Comparison of ENCODE assay signal across 13 mouse cellular contexts in genomic region chr6:8299066-8299863, GRCm38 (mm10). TPM values are rescaled to one million over a fixed set of nuclear protein-coding genes. Genes with fewer than 3 reads are reported as not detected.
DNase-seq lines count a peak whose midpoint lies in the region; ATAC-seq lines count a peak whose summit lies in the region.
"Had no signal": no experiment of that assay in that cellular context is flagged by ENCODE, and none has a peak within 500 bp of the region (broad histone marks: within the 10 kb centered on the region; RNA-seq: fewer than 3 reads in every experiment).

No protein-coding gene starts in this region.

- no peak overlapping the region for H3K4me2 ChIP-seq in hindbrain, embryonic 14.5 days (replicated peaks)
- no peak overlapping the region for H3K4me2 ChIP-seq in hindbrain, embryonic 12.5 days (replicated peaks)
- H3K4me2 ChIP-seq in forebrain, embryonic 14.5 days (ENCODE audit: low read length), result no peak overlapping the region
- H3K4me2 ChIP-seq: embryonic facial prominence, embryonic 13.5 days; heart, embryonic 12.5 days had no signal

- H3K27ac ChIP-seq in hindbrain, embryonic 14.5 days, result no peak overlapping the region
- no peak overlapping the region for H3K27ac ChIP-seq in hindbrain, embryonic 12.5 days
- H3K27ac ChIP-seq in forebrain, embryonic 14.5 days (ENCODE audit: low read depth, low read length), result 0 out of 2 replicates have a peak overlapping the region, but pooled peaks have one; percentile 27
- H3K27ac ChIP-seq: embryonic facial prominence, embryonic 13.5 days had no signal

- H3K9me3 ChIP-seq in hindbrain, embryonic 14.5 days (ENCODE audit: control insufficient read depth, low read length), result no peaks in the 10 kb centered on the region
- no peaks in the 10 kb centered on the region for H3K9me3 ChIP-seq in hindbrain, embryonic 12.5 days (replicated peaks)
- H3K9me3 ChIP-seq in forebrain, embryonic 14.5 days (replicated peaks; ENCODE audit: control insufficient read depth, low read length), result no peaks in the 10 kb centered on the region
- H3K9me3 ChIP-seq: embryonic facial prominence, embryonic 13.5 days; heart, embryonic 12.5 days had no signal

- no peak overlapping the region for H3K9ac ChIP-seq in hindbrain, embryonic 14.5 days
- no peak overlapping the region for H3K9ac ChIP-seq in hindbrain, embryonic 12.5 days
- H3K9ac ChIP-seq in forebrain, embryonic 14.5 days (ENCODE audit: low read length), result no peak overlapping the region
- H3K9ac ChIP-seq: embryonic facial prominence, embryonic 13.5 days; heart, embryonic 12.5 days had no signal

- ATAC-seq in hindbrain, embryonic 14.5 days (ENCODE audit: low FRiP score), result 0 out of 2 replicates have a peak, but pooled peaks have one; percentile 34
- ATAC-seq in hindbrain, embryonic 12.5 days (ENCODE audit: low FRiP score), result no peak
- ATAC-seq in forebrain, embryonic 14.5 days, result peak; percentile 83
- no peak for ATAC-seq in megakaryocyte-erythroid progenitor cell, adult 5-6 weeks (replicated peaks; ENCODE audit: low FRiP score, low TSS enrichment, poor library complexity, severe bottlenecking)
- ATAC-seq: lung, postnatal 0 days had no signal

- no peaks in the 10 kb centered on the region for H3K27me3 ChIP-seq in hindbrain, embryonic 14.5 days (ENCODE audit: control insufficient read depth, insufficient read depth, low read length)
- no peaks in the 10 kb centered on the region for H3K27me3 ChIP-seq in hindbrain, embryonic 12.5 days
- no peaks in the 10 kb centered on the region for H3K27me3 ChIP-seq in forebrain, embryonic 14.5 days (replicated peaks; ENCODE audit: control insufficient read depth, insufficient read depth, low read length)
- H3K27me3 ChIP-seq: embryonic facial prominence, embryonic 13.5 days; heart, embryonic 12.5 days had no signal

- WGBS in hindbrain, embryonic 14.5 days, result 80% methylated on average over 6 of the region's 6 CpGs
- WGBS in hindbrain, embryonic 12.5 days, result 87% methylated on average over 6 of the region's 6 CpGs
- WGBS in forebrain, embryonic 14.5 days, result 51% methylated on average over 6 of the region's 6 CpGs

- DNase-seq in hindbrain, embryonic 14.5 days (ENCODE audit: low spot score), result no peak
- DNase-seq in CD4-positive, CD25-positive, alpha-beta regulatory T cell, adult 2 months (ENCODE audit: low read depth, low spot score), result peak; percentile 31
- peak; percentile 69 for DNase-seq in forebrain, embryonic 14.5 days (ENCODE audit: low spot score)
- peak; percentile 56 for DNase-seq in thymus, postnatal 0 days (ENCODE audit: low spot score)
- no peak for DNase-seq in kidney, adult 8-10 months
- no peak for DNase-seq in kidney, adult 11 months
- DNase-seq: cerebellum, adult 9-11 months; right cerebral cortex, postnatal 14 days had no signal

- H3K4me3 ChIP-seq in hindbrain, embryonic 14.5 days (replicated peaks; ENCODE audit: low read length), result no peak overlapping the region
- no peak overlapping the region for H3K4me3 ChIP-seq in hindbrain, embryonic 12.5 days
- H3K4me3 ChIP-seq in forebrain, embryonic 14.5 days (ENCODE audit: low read depth, low read length), result no peak overlapping the region
- H3K4me3 ChIP-seq: embryonic facial prominence, embryonic 13.5 days; heart, embryonic 12.5 days had no signal

- H3K36me3 ChIP-seq in hindbrain, embryonic 14.5 days (replicated peaks; ENCODE audit: control insufficient read depth, insufficient read depth), result no peaks in the 10 kb centered on the region
- no peaks in the 10 kb centered on the region for H3K36me3 ChIP-seq in hindbrain, embryonic 12.5 days
- H3K36me3 ChIP-seq in forebrain, embryonic 14.5 days (ENCODE audit: control insufficient read depth, insufficient read depth, low read length), result no peaks in the 10 kb centered on the region
- H3K36me3 ChIP-seq: embryonic facial prominence, embryonic 13.5 days; heart, embryonic 12.5 days had no signal

- no peaks in the 10 kb centered on the region for H3K4me1 ChIP-seq in hindbrain, embryonic 14.5 days (replicated peaks; ENCODE audit: control insufficient read depth, insufficient read depth, low read length)
- no peaks in the 10 kb centered on the region for H3K4me1 ChIP-seq in hindbrain, embryonic 12.5 days
- H3K4me1 ChIP-seq in forebrain, embryonic 14.5 days (ENCODE audit: control insufficient read depth, insufficient read depth, low read length), result peaks cover 2% of the 10 kb centered on the region
- H3K4me1 ChIP-seq: embryonic facial prominence, embryonic 13.5 days; heart, embryonic 12.5 days had no signal

RNA-seq across cellular contexts. Expression of gene Gm45062, which starts 40.0 kb away (rescaled TPM):
- polyA plus RNA-seq in hindbrain, embryonic 14.5 days (2014; fragmentation: Nextera tagmentation; extraction: Ambion mirVana), result 10.6 and 12.9 TPM in 2 replicates
- polyA plus RNA-seq in hindbrain, embryonic 12.5 days (2016; fragmentation: Nextera tagmentation; extraction: Ambion mirVana), result 13.9 and 14.6 TPM in 2 replicates
- 14.1 and 14.3 TPM in 2 replicates for polyA plus RNA-seq in forebrain, embryonic 14.5 days (2014; fragmentation: Nextera tagmentation; extraction: Ambion mirVana)
- polyA plus RNA-seq in thymus, postnatal 0 days (2015; fragmentation: Nextera tagmentation; extraction: Ambion mirVana), result 27.6 and 29.5 TPM in 2 replicates
- 1.6 and 5.8 TPM in 2 replicates for total RNA-seq in megakaryocyte-erythroid progenitor cell, adult 5-6 weeks (2014; fragmentation: Nextera tagmentation)
- total RNA-seq in megakaryocyte-erythroid progenitor cell, adult 5-6 weeks (2017), result 8.7 TPM in 1 of 2 replicates, not detected in the other

RNA-seq across cellular contexts. Expression of gene Umad1, which starts 40.2 kb away (rescaled TPM):
- polyA plus RNA-seq in hindbrain, embryonic 14.5 days (2014; fragmentation: Nextera tagmentation; extraction: Ambion mirVana), result 55.5 and 64.6 TPM in 2 replicates
- 31.2 and 33.7 TPM in 2 replicates for polyA plus RNA-seq in hindbrain, embryonic 12.5 days (2016; fragmentation: Nextera tagmentation; extraction: Ambion mirVana)
- polyA plus RNA-seq in forebrain, embryonic 14.5 days (2014; fragmentation: Nextera tagmentation; extraction: Ambion mirVana), result 40.6 and 43.6 TPM in 2 replicates
- polyA plus RNA-seq in thymus, postnatal 0 days (2015; fragmentation: Nextera tagmentation; extraction: Ambion mirVana), result 22.8 and 23.8 TPM in 2 replicates
- 8.6 and 28.3 TPM in 2 replicates for total RNA-seq in megakaryocyte-erythroid progenitor cell, adult 5-6 weeks (2014; fragmentation: Nextera tagmentation)
- 3.9 and 9.6 TPM in 2 replicates for total RNA-seq in megakaryocyte-erythroid progenitor cell, adult 5-6 weeks (2017)

RNA-seq across cellular contexts. Expression of gene Rpa3, which starts 40.3 kb away (rescaled TPM):
- 54.8 and 57.8 TPM in 2 replicates for polyA plus RNA-seq in hindbrain, embryonic 14.5 days (2014; fragmentation: Nextera tagmentation; extraction: Ambion mirVana)
- 127 and 132 TPM in 2 replicates for polyA plus RNA-seq in hindbrain, embryonic 12.5 days (2016; fragmentation: Nextera tagmentation; extraction: Ambion mirVana)
- polyA plus RNA-seq in forebrain, embryonic 14.5 days (2014; fragmentation: Nextera tagmentation; extraction: Ambion mirVana), result 118 and 131 TPM in 2 replicates
- 318 and 330 TPM in 2 replicates for polyA plus RNA-seq in thymus, postnatal 0 days (2015; fragmentation: Nextera tagmentation; extraction: Ambion mirVana)
- total RNA-seq in megakaryocyte-erythroid progenitor cell, adult 5-6 weeks (2014; fragmentation: Nextera tagmentation), result 118 and 179 TPM in 2 replicates
- 108 and 144 TPM in 2 replicates for total RNA-seq in megakaryocyte-erythroid progenitor cell, adult 5-6 weeks (2017)

Comparison
In these comparisons a context has a peak if more than half of its experiments do, and no peak if none do; other contexts are left out.
1. ATAC-seq: peak in hindbrain, embryonic 14.5 days (single experiment) and forebrain, embryonic 14.5 days (single experiment); none in hindbrain, embryonic 12.5 days (single experiment) and megakaryocyte-erythroid progenitor cell, adult 5-6 weeks (single experiment).
2. DNase-seq: peak in CD4-positive, CD25-positive, alpha-beta regulatory T cell, adult 2 months (single experiment), forebrain, embryonic 14.5 days (single experiment) and thymus, postnatal 0 days (single experiment); none in hindbrain, embryonic 14.5 days (single experiment), kidney, adult 8-10 months (0 of 2) and kidney, adult 11 months (single experiment).